Mouse (Mus musculus): Measurements from ENCODE around the gene Crybg3. TPM values are rescaled to one million over a fixed set of nuclear protein-coding genes. Genes with fewer than 3 reads are reported as not detected.
"Not testable (repeated sequence)": the region's sequence is repeated elsewhere in the genome, so short reads cannot be mapped to it uniquely, and the experiment has no call there.

Gene Crybg3
- polyA plus RNA-seq, 1 experiment from 2014 or later: 9.5 TPM

GRCm38 (mm10) chr16:59471637-59472278 is 129.0 kb downstream of the Crybg3 start, which contains the start of gene Riox2:
Riox2 (plus strand) TSS chr16:59471775.
- Histone ChIP-seq H3K4me2 (replicated peaks) (peak within 1 kb of the TSS; percentile 62), H3K36me3 (peaks cover 5% of the 10 kb centered on the region; the same call in 1 of the 2 replicates), H3K9me3 (no peaks in the 10 kb centered on the region), H3K27ac (0 out of 2 replicates have a peak within 1 kb of the TSS, but pooled peaks have one; percentile 2), H3K4me1 (peaks cover 14% of the 10 kb centered on the region), H3K27me3 (no peaks in the 10 kb centered on the region), H3K4me3 (peak within 1 kb of the TSS; percentile 59), H3K9ac (peak within 1 kb of the TSS; percentile 72)
- 1% methylated on average over 55 of the region's 56 CpGs for WGBS
- peak; percentile 93 for ATAC-seq (ENCODE audit: low FRiP score, low read depth)

GRCm38 (mm10) chr16:59469846-59470245 is 130.9 kb downstream of the Crybg3 start:
- WGBS: 67% methylated on average over 1 of the region's 1 CpGs
- no peak overlapping the region for H3K9ac ChIP-seq
- peaks cover 3% of the 10 kb centered on the region; the same call in 1 of the 2 replicates for H3K9me3 ChIP-seq
- no peaks in the 10 kb centered on the region for H3K36me3 ChIP-seq
- H3K4me1 ChIP-seq: peaks cover 14% of the 10 kb centered on the region
- no peak overlapping the region for H3K4me3 ChIP-seq
- no peak for ATAC-seq (ENCODE audit: low FRiP score, low read depth)
- H3K27ac ChIP-seq: no peak overlapping the region
- no peaks in the 10 kb centered on the region for H3K27me3 ChIP-seq
- no peak overlapping the region for H3K4me2 ChIP-seq (replicated peaks)

- H3K27me3 ChIP-seq: no peaks in the 10 kb centered on the region
- no peaks in the 10 kb centered on the region for H3K4me1 ChIP-seq
- H3K4me2 ChIP-seq (replicated peaks): no peak overlapping the region
- WGBS: 74% methylated on average over 6 of the region's 6 CpGs
- no peak overlapping the region for H3K27ac ChIP-seq
- no peak overlapping the region for H3K4me3 ChIP-seq
- H3K9me3 ChIP-seq: peaks cover 7% of the 10 kb centered on the region; the same call in 1 of the 2 replicates
- H3K36me3 ChIP-seq: no peaks in the 10 kb centered on the region
- peak; percentile 44; the same call in 1 of the 2 replicates for ATAC-seq (ENCODE audit: low FRiP score, low read depth)
- no peak overlapping the region for H3K9ac ChIP-seq
These were observed 136.8 kb downstream of the Crybg3 start for GRCm38 (mm10) chr16:59463973-59464372.

- Histone ChIP-seq H3K4me3 (no peak overlapping the region), H3K27ac (no peak overlapping the region), H3K27me3 (no peaks in the 10 kb centered on the region), H3K9me3 (peaks cover 7% of the 10 kb centered on the region; the same call in 1 of the 2 replicates), H3K36me3 (no peaks in the 10 kb centered on the region), H3K9ac (no peak overlapping the region), H3K4me1 (no peaks in the 10 kb centered on the region), H3K4me2 (replicated peaks) (no peak overlapping the region)
- WGBS: 55% methylated on average over 4 of the region's 4 CpGs
- peak; percentile 44; the same call in 1 of the 2 replicates for ATAC-seq (ENCODE audit: low FRiP score, low read depth)
These were observed 137.2 kb downstream of the Crybg3 start for GRCm38 (mm10) chr16:59463567-59463966.

- WGBS: 86% methylated on average over 5 of the region's 5 CpGs
- not testable (repeated sequence) for H3K4me1 ChIP-seq; H3K4me3 ChIP-seq; H3K27me3 ChIP-seq; H3K36me3 ChIP-seq; H3K4me2 ChIP-seq (replicated peaks); ATAC-seq (ENCODE audit: low FRiP score, low read depth); H3K9ac ChIP-seq; H3K27ac ChIP-seq; H3K9me3 ChIP-seq
These were observed 141.4 kb downstream of the Crybg3 start for GRCm38 (mm10) chr16:59459259-59459861.

GRCm38 (mm10) chr16:59451813-59452212 is 149.0 kb downstream of the Crybg3 start:
- Histone ChIP-seq H3K4me3 (no peak overlapping the region), H3K36me3 (no peaks in the 10 kb centered on the region), H3K27ac (no peak overlapping the region), H3K4me1 (no peaks in the 10 kb centered on the region), H3K4me2 (replicated peaks) (no peak overlapping the region), H3K27me3 (no peaks in the 10 kb centered on the region), H3K9ac (no peak overlapping the region), H3K9me3 (no peaks in the 10 kb centered on the region)
- ATAC-seq (ENCODE audit: low FRiP score, low read depth): no peak
- 90% methylated on average over 5 of the region's 5 CpGs for WGBS

GRCm38 (mm10) chr16:59449092-59449491 is 151.7 kb downstream of the Crybg3 start:
- no peaks in the 10 kb centered on the region for H3K4me1 ChIP-seq
- no peak for ATAC-seq (ENCODE audit: low FRiP score, low read depth)
- H3K4me3 ChIP-seq: no peak overlapping the region
- no peaks in the 10 kb centered on the region for H3K36me3 ChIP-seq
- no peaks in the 10 kb centered on the region for H3K27me3 ChIP-seq
- no peaks in the 10 kb centered on the region for H3K9me3 ChIP-seq
- no peak overlapping the region for H3K4me2 ChIP-seq (replicated peaks)
- H3K9ac ChIP-seq: no peak overlapping the region
- no peak overlapping the region for H3K27ac ChIP-seq

GRCm38 (mm10) chr16:59448181-59448580 is 152.6 kb downstream of the Crybg3 start:
- Histone ChIP-seq H3K4me1 (no peaks in the 10 kb centered on the region), H3K4me3 (no peak overlapping the region)

GRCm38 (mm10) chr16:59444880-59445559 is 155.8 kb downstream of the Crybg3 start:
- no peaks in the 10 kb centered on the region for H3K27me3 ChIP-seq
- H3K9ac ChIP-seq: no peak overlapping the region
- WGBS: 87% methylated on average over 7 of the region's 7 CpGs

More at GRCm38 (mm10) chr16:59448181-59448580, 152.6 kb downstream of the Crybg3 start:
- H3K27ac ChIP-seq: no peak overlapping the region
- 87% methylated on average over 1 of the region's 1 CpGs for WGBS
- ATAC-seq (ENCODE audit: low FRiP score, low read depth): no peak
- H3K27me3 ChIP-seq: no peaks in the 10 kb centered on the region
- no peaks in the 10 kb centered on the region for H3K9me3 ChIP-seq
- H3K4me2 ChIP-seq (replicated peaks): no peak overlapping the region
- H3K36me3 ChIP-seq: no peaks in the 10 kb centered on the region
- no peak overlapping the region for H3K9ac ChIP-seq

More at GRCm38 (mm10) chr16:59444880-59445559, 155.8 kb downstream of the Crybg3 start:
- H3K4me3 ChIP-seq: no peak overlapping the region
- H3K9me3 ChIP-seq: no peaks in the 10 kb centered on the region
- no peak for ATAC-seq (ENCODE audit: low FRiP score, low read depth)
- H3K36me3 ChIP-seq: no peaks in the 10 kb centered on the region
- H3K4me1 ChIP-seq: peaks cover 9% of the 10 kb centered on the region; the same call in 1 of the 2 replicates
- H3K27ac ChIP-seq: no peak overlapping the region
- no peak overlapping the region for H3K4me2 ChIP-seq (replicated peaks)

Other genes with a start within 250 kb of the Crybg3 start
- not detected in 2 replicates for gene Olfr209, start 237.0 kb downstream of the Crybg3 start, polyA plus RNA-seq (2015; fragmentation: Nextera tagmentation; extraction: Ambion mirVana)
- 0.06 and 0.08 TPM in 2 replicates for gene Gabrr3, start 193.6 kb downstream of the Crybg3 start, polyA plus RNA-seq (2015; fragmentation: Nextera tagmentation; extraction: Ambion mirVana)
- gene Riox2, start 129.2 kb downstream of the Crybg3 start, polyA plus RNA-seq (2015; fragmentation: Nextera tagmentation; extraction: Ambion mirVana): 30.0 and 31.3 TPM in 2 replicates
- gene Arl6, start 38.4 kb upstream of the Crybg3 start, polyA plus RNA-seq (2015; fragmentation: Nextera tagmentation; extraction: Ambion mirVana): 33.6 and 35.2 TPM in 2 replicates

Measured in limb, embryonic 13.5 days (tissue).